Mouse (Mus musculus): ENCODE measurements around the gene Rem2.

- TF ChIP-seq POLR2A (IDR thresholded peaks at IDR 0.05; ENCODE audit: low read depth, low read length) (no peak), CTCF (IDR thresholded peaks at IDR 0.05; ENCODE audit: extremely low read depth, insufficient read depth, insufficient read length, insufficient replicate concordance) (no peak)
Measured at GRCm38 (mm10) chr14:54432078-54432836, 43.6 kb upstream of the Rem2 start.
